Mouse (Mus musculus): ENCODE results near the gene Ascl4. TPM values are rescaled to one million over a fixed set of nuclear protein-coding genes. Genes with fewer than 3 reads are reported as not detected.
A peak's percentile ranks its signal among the peaks of the same experiment; 100 is the strongest.

The Ascl4 gene
- polyA plus RNA-seq, 1 experiment from 2014 or later = 2.1 TPM

GRCm38 (mm10) chr10:85972915-85973314, 45.4 kb downstream of the Ascl4 start:
- Histone ChIP-seq H3K27me3 (no peaks in the 10 kb centered on the region), H3K4me3 (no peak overlapping the region), H3K9me3 (no peaks in the 10 kb centered on the region), H3K4me2 (no peak overlapping the region), H3K27ac (no peak overlapping the region), H3K36me3 (no peaks in the 10 kb centered on the region), H3K9ac (no peak overlapping the region), H3K4me1 (no peaks in the 10 kb centered on the region)
- WGBS = 77% methylated on average over 4 of the region's 4 CpGs
- 0 out of 2 replicates have a peak, but pooled peaks have one; percentile 43 for ATAC-seq (ENCODE audit: insufficient number of reproducible peaks, insufficient read depth, low FRiP score, low TSS enrichment, low read depth)

- Histone ChIP-seq H3K36me3 (no peaks in the 10 kb centered on the region), H3K4me3 (no peak overlapping the region), H3K27ac (no peak overlapping the region), H3K4me1 (peaks cover 7% of the 10 kb centered on the region; the same call in 1 of the 2 replicates), H3K9ac (no peak overlapping the region), H3K9me3 (no peaks in the 10 kb centered on the region), H3K4me2 (no peak overlapping the region), H3K27me3 (no peaks in the 10 kb centered on the region)
- no peak for ATAC-seq (ENCODE audit: insufficient number of reproducible peaks, insufficient read depth, low FRiP score, low TSS enrichment, low read depth)
- WGBS = 75% methylated on average over 6 of the region's 6 CpGs
Observed at GRCm38 (mm10) chr10:85989412-85990115, 62.1 kb downstream of the Ascl4 start.

GRCm38 (mm10) chr10:85992412-85992811, 64.9 kb downstream of the Ascl4 start:
- no peak for ATAC-seq (ENCODE audit: insufficient number of reproducible peaks, insufficient read depth, low FRiP score, low TSS enrichment, low read depth)
- no peak overlapping the region for H3K9ac ChIP-seq
- H3K4me1 ChIP-seq = peaks cover 7% of the 10 kb centered on the region; the same call in 1 of the 2 replicates
- 74% methylated on average over 4 of the region's 4 CpGs for WGBS
- H3K9me3 ChIP-seq = no peaks in the 10 kb centered on the region
- H3K36me3 ChIP-seq = no peaks in the 10 kb centered on the region
- H3K4me3 ChIP-seq = no peak overlapping the region
- no peak overlapping the region for H3K4me2 ChIP-seq
- no peaks in the 10 kb centered on the region for H3K27me3 ChIP-seq
- H3K27ac ChIP-seq = no peak overlapping the region

- peaks cover 7% of the 10 kb centered on the region; the same call in 1 of the 2 replicates for H3K4me1 ChIP-seq
- no peaks in the 10 kb centered on the region for H3K27me3 ChIP-seq
- H3K9ac ChIP-seq = no peak overlapping the region
- 81% methylated on average over 9 of the region's 9 CpGs for WGBS
- no peaks in the 10 kb centered on the region for H3K36me3 ChIP-seq
- H3K27ac ChIP-seq = no peak overlapping the region
- H3K4me2 ChIP-seq = no peak overlapping the region
- ATAC-seq (ENCODE audit: insufficient number of reproducible peaks, insufficient read depth, low FRiP score, low TSS enrichment, low read depth) = no peak
- no peaks in the 10 kb centered on the region for H3K9me3 ChIP-seq
- no peak overlapping the region for H3K4me3 ChIP-seq
Observed at GRCm38 (mm10) chr10:85993836-85994235, 66.4 kb downstream of the Ascl4 start.

- Histone ChIP-seq H3K27ac (no peak overlapping the region), H3K9ac (no peak overlapping the region), H3K4me3 (no peak overlapping the region), H3K4me1 (peaks cover 7% of the 10 kb centered on the region; the same call in 1 of the 2 replicates), H3K4me2 (no peak overlapping the region), H3K9me3 (no peaks in the 10 kb centered on the region), H3K36me3 (no peaks in the 10 kb centered on the region), H3K27me3 (no peaks in the 10 kb centered on the region)
- WGBS = 72% methylated on average over 5 of the region's 5 CpGs
- ATAC-seq (ENCODE audit: insufficient number of reproducible peaks, insufficient read depth, low FRiP score, low TSS enrichment, low read depth) = no peak
Observed at GRCm38 (mm10) chr10:85994543-85995104, 67.1 kb downstream of the Ascl4 start.

Other genes starting within 250 kb of the Ascl4 start
- gene Pwp1, start 98.2 kb upstream of the Ascl4 start, polyA plus RNA-seq (2015; fragmentation: Nextera tagmentation; extraction: Ambion mirVana) = 76.9 and 81.6 TPM in 2 replicates
- gene Prdm4, start 10.5 kb upstream of the Ascl4 start, polyA plus RNA-seq (2015; fragmentation: Nextera tagmentation; extraction: Ambion mirVana) = 19.5 and 20.8 TPM in 2 replicates
- 194 and 204 TPM in 2 replicates for gene Rtcb, start 30.1 kb downstream of the Ascl4 start, polyA plus RNA-seq (2015; fragmentation: Nextera tagmentation; extraction: Ambion mirVana)
- gene Bpifc, start 84.2 kb downstream of the Ascl4 start, polyA plus RNA-seq (2015; fragmentation: Nextera tagmentation; extraction: Ambion mirVana) = 0.22 and 0.52 TPM in 2 replicates
- 25.4 and 29.2 TPM in 2 replicates for gene Fbxo7, start 94.3 kb downstream of the Ascl4 start, polyA plus RNA-seq (2015; fragmentation: Nextera tagmentation; extraction: Ambion mirVana)

Data from embryonic facial prominence, embryonic 13.5 days (tissue).